20 mouse cellular contexts compared by ENCODE assay signal in the genomic region with DNA sequence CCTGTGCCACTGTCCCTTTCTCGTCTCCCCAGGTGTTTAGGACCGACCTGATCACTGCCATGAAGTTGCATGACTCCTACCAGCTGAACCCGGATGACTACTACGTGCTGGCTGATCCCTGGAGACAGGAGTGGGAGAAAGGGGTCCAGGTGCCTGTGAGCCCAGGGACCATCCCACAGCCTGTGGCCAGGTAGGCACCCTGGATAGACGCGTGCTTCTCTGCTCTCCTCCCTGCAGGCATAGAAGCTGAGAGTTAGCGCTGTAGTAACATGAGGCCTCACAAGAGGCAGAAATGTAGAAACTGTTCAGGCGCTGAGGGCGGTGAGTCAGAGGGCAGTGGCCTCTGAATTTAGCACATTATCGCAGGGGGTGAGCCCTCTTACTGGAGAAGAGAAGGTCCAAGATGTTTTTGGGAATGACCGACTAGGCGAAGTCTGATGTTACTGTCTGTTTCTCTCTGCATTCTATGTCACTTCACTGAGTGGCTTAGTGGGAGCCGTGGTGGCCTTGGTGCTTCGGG. TPM values are rescaled to one million over a fixed set of nuclear protein-coding genes. Genes with fewer than 3 reads are reported as not detected.
A peak's percentile ranks its signal among the peaks of the same experiment; 100 is the strongest.
DNase-seq lines count a peak whose midpoint lies in the region; ATAC-seq and TF ChIP-seq lines count a peak whose summit lies in the region.
"Had no signal": no experiment of that assay in that cellular context is flagged by ENCODE, and none has a peak within 500 bp of the region (broad histone marks: within the 10 kb centered on the region; RNA-seq: fewer than 3 reads in every experiment).

No protein-coding gene starts in this region.

- H3K9ac ChIP-seq in heart, embryonic 12.5 days: no peak overlapping the region
- H3K9ac ChIP-seq in intestine, postnatal 0 days (ENCODE audit: low read depth, low read length): no peak overlapping the region
- H3K9ac ChIP-seq in intestine, embryonic 15.5 days: no peak overlapping the region
- H3K9ac ChIP-seq: embryonic facial prominence, embryonic 12.5 days; forebrain, postnatal 0 days; hindbrain, embryonic 15.5 days; liver, embryonic 12.5 days; midbrain, embryonic 13.5 days; stomach, embryonic 15.5 days had no signal

- no peak for ATAC-seq in heart, embryonic 12.5 days (ENCODE audit: insufficient number of reproducible peaks, low FRiP score)
- ATAC-seq in intestine, postnatal 0 days: no peak
- no peak for ATAC-seq in intestine, embryonic 15.5 days
- ATAC-seq: CD4-positive, CD25-positive, alpha-beta regulatory T cell, adult 4 months; forebrain, postnatal 0 days; midbrain, embryonic 13.5 days had no signal

- TF ChIP-seq CTCF in intestine, postnatal 0 days (IDR thresholded peaks at IDR 0.05; ENCODE audit: low read depth): no peak

- peaks cover 49% of the 10 kb centered on the region for H3K36me3 ChIP-seq in heart, embryonic 12.5 days
- peaks cover 40% of the 10 kb centered on the region for H3K36me3 ChIP-seq in intestine, postnatal 0 days (ENCODE audit: control insufficient read depth, insufficient read depth)
- H3K36me3 ChIP-seq in intestine, embryonic 15.5 days: 0 out of 2 replicates have a peak, but pooled peaks cover 13% of the 10 kb centered on the region

- peaks cover 54% of the 10 kb centered on the region for H3K4me1 ChIP-seq in heart, embryonic 12.5 days (replicated peaks)
- peaks cover 15% of the 10 kb centered on the region for H3K4me1 ChIP-seq in intestine, postnatal 0 days (replicated peaks; ENCODE audit: control insufficient read depth, insufficient read depth, low read length)
- peaks cover 22% of the 10 kb centered on the region for H3K4me1 ChIP-seq in intestine, embryonic 15.5 days (replicated peaks)
- H3K4me1 ChIP-seq: midbrain, embryonic 13.5 days had no signal

- no peak overlapping the region for H3K4me2 ChIP-seq in heart, embryonic 12.5 days
- H3K4me2 ChIP-seq in intestine, postnatal 0 days (replicated peaks; ENCODE audit: low read depth): no peak overlapping the region
- H3K4me2 ChIP-seq in intestine, embryonic 15.5 days (replicated peaks): no peak overlapping the region
- H3K4me2 ChIP-seq: embryonic facial prominence, embryonic 12.5 days; hindbrain, embryonic 15.5 days; liver, embryonic 12.5 days; midbrain, embryonic 13.5 days; stomach, embryonic 15.5 days had no signal

- no peaks in the 10 kb centered on the region for H3K27me3 ChIP-seq in heart, embryonic 12.5 days (replicated peaks)
- no peaks in the 10 kb centered on the region for H3K27me3 ChIP-seq in intestine, postnatal 0 days (replicated peaks; ENCODE audit: control insufficient read depth, insufficient read depth, low read length)
- no peaks in the 10 kb centered on the region for H3K27me3 ChIP-seq in intestine, embryonic 15.5 days (replicated peaks)
- H3K27me3 ChIP-seq: embryonic facial prominence, embryonic 12.5 days; hindbrain, embryonic 15.5 days; liver, embryonic 12.5 days; midbrain, embryonic 13.5 days; stomach, embryonic 15.5 days had no signal

- no peak overlapping the region for H3K4me3 ChIP-seq in heart, embryonic 12.5 days
- no peak overlapping the region for H3K4me3 ChIP-seq in intestine, postnatal 0 days (ENCODE audit: low read depth, low read length)
- no peak overlapping the region for H3K4me3 ChIP-seq in intestine, embryonic 15.5 days (replicated peaks)
- H3K4me3 ChIP-seq: embryonic facial prominence, embryonic 12.5 days; hindbrain, embryonic 15.5 days; liver, embryonic 12.5 days; midbrain, embryonic 13.5 days; stomach, embryonic 15.5 days had no signal

- peak; percentile 60 for DNase-seq in adrenal gland, adult 2 months
- DNase-seq in adrenal gland, adult 8-10 months: no peak
- DNase-seq in heart, postnatal 4 days: no peak
- DNase-seq in adrenal gland, postnatal 36 days: peak; percentile 59 to 64
- DNase-seq in embryo, embryonic 10 days (ENCODE audit: low spot score): no peak
- DNase-seq: cerebellum, adult 18-20 months; cerebellum, postnatal 14 days; forebrain, postnatal 0 days; gastrocnemius, postnatal 25 days; thymus, adult 18-20 months; thymus, postnatal 36 days had no signal

- 80% methylated on average over 14 of the region's 14 CpGs for WGBS in heart, embryonic 12.5 days
- 90% methylated on average over 14 of the region's 14 CpGs for WGBS in intestine, postnatal 0 days
- WGBS in intestine, embryonic 15.5 days: 94% methylated on average over 14 of the region's 14 CpGs

- H3K9me3 ChIP-seq in heart, embryonic 12.5 days (replicated peaks): no peaks in the 10 kb centered on the region
- no peaks in the 10 kb centered on the region for H3K9me3 ChIP-seq in intestine, postnatal 0 days (ENCODE audit: control insufficient read depth)
- no peaks in the 10 kb centered on the region for H3K9me3 ChIP-seq in intestine, embryonic 15.5 days
- H3K9me3 ChIP-seq: embryonic facial prominence, embryonic 12.5 days; hindbrain, embryonic 15.5 days; liver, embryonic 12.5 days; midbrain, embryonic 13.5 days; stomach, embryonic 15.5 days had no signal

- 0 out of 2 replicates have a peak overlapping the region, but pooled peaks have one; percentile 8 for H3K27ac ChIP-seq in heart, embryonic 12.5 days (ENCODE audit: poor library complexity, severe bottlenecking)
- peak overlapping the region; percentile 10; the same call in 1 of the 2 replicates for H3K27ac ChIP-seq in intestine, postnatal 0 days (ENCODE audit: low read depth, low read length)
- no peak overlapping the region for H3K27ac ChIP-seq in intestine, embryonic 15.5 days
- H3K27ac ChIP-seq: embryonic facial prominence, embryonic 12.5 days; hindbrain, embryonic 15.5 days; liver, embryonic 12.5 days; midbrain, embryonic 13.5 days; stomach, embryonic 15.5 days had no signal

RNA-seq across cellular contexts. Expression of a gene that starts 36.2 kb away (rescaled TPM):
- 10 to 100 TPM; 33.2 to 58.2 TPM for total RNA-seq in adrenal gland, adult 2 months (2021)
- polyA plus RNA-seq in adrenal gland, adult 2 months (2012; rRNA removed): 21.4 and 64.9 TPM in 2 replicates
- total RNA-seq in adrenal gland, adult 8-10 months (2022): 10 to 100 TPM; 48.6 to 76.6 (median 55.3) TPM
- polyA plus RNA-seq in heart, embryonic 12.5 days (2016; fragmentation: Nextera tagmentation; extraction: Ambion mirVana): 17.4 and 19.3 TPM in 2 replicates
- total RNA-seq in heart, postnatal 4 days (2021): 10 to 100 TPM; 37.8 to 43.5 TPM
- 15.3 and 18.4 TPM in 2 replicates for polyA plus RNA-seq in intestine, postnatal 0 days (2015; fragmentation: Nextera tagmentation; extraction: Ambion mirVana)
- 21.8 and 24.1 TPM in 2 replicates for polyA plus RNA-seq in intestine, embryonic 15.5 days (2015; fragmentation: Nextera tagmentation; extraction: Ambion mirVana)
- 10 to 100 TPM; 51.2 to 51.4 TPM for total RNA-seq in adrenal gland, postnatal 36 days (2021)

Comparison
In these comparisons a context has a peak if more than half of its experiments do, and no peak if none do; other contexts are left out.
1. DNase-seq: peak in adrenal gland, adult 2 months (single experiment) and adrenal gland, postnatal 36 days (2 of 2); none in adrenal gland, adult 8-10 months (single experiment), heart, postnatal 4 days (single experiment) and embryo, embryonic 10 days (single experiment).